Mouse (Mus musculus) neural tube, embryonic 15.5 days (tissue): Measurements from ENCODE around the gene Gnmt. TPM values are rescaled to one million over a fixed set of nuclear protein-coding genes. Genes with fewer than 3 reads are reported as not detected.

Source experiments
- ATAC-seq: fragments of 200-750 bp; cut with Nextera tagmentation; 2 replicates; pipeline ENCODE4 v1.8.0; 2017; ENCODE audit warnings: mild to moderate bottlenecking, moderate TSS enrichment, moderate library complexity; ENCODE audit not compliant: low FRiP score
- H3K27ac ChIP-seq: fragments of 300-500 bp; sonication (generic); replicated peaks from 2 replicates; pipeline ENCODE4 v1.5.1; 2015; ENCODE audit warnings: mild to moderate bottlenecking, inconsistent platforms
- H3K27me3 ChIP-seq: fragments of 300-500 bp; sonication (generic); replicated peaks from 2 replicates; pipeline ENCODE4 v1.6.1; 2015; ENCODE audit warnings: inconsistent platforms
- H3K36me3 ChIP-seq: fragments of 300-500 bp; sonication (generic); 2 replicates; pipeline ENCODE4 v1.6.1; 2015; ENCODE audit warnings: inconsistent platforms
- H3K4me1 ChIP-seq: fragments of 300-500 bp; sonication (generic); 2 replicates; pipeline ENCODE4 v1.6.1; 2015; ENCODE audit warnings: inconsistent platforms
- H3K4me2 ChIP-seq: fragments of 300-500 bp; sonication (generic); 2 replicates; pipeline ENCODE4 v1.6.1; 2015; ENCODE audit warnings: inconsistent platforms, mild to moderate bottlenecking, moderate library complexity
- H3K4me3 ChIP-seq: fragments of 300-500 bp; sonication (generic); replicated peaks from 2 replicates; pipeline ENCODE4 v1.5.1; 2015; ENCODE audit warnings: mild to moderate bottlenecking, inconsistent platforms
- H3K9ac ChIP-seq: fragments of 300-500 bp; sonication (generic); replicated peaks from 2 replicates; pipeline ENCODE4 v1.6.1; 2015; ENCODE audit warnings: mild to moderate bottlenecking, inconsistent platforms
- H3K9me3 ChIP-seq: fragments of 300-500 bp; sonication (generic); replicated peaks from 2 replicates; pipeline ENCODE4 v1.6.1; 2016; ENCODE audit warnings: inconsistent platforms
- WGBS: fragments of 180-500 bp; shearing (Covaris S2); methylation state at CpG from one replicate; pipeline ENCODE4 v1.1.7; 2015; ENCODE audit warnings: mixed read lengths; 5-methylcytosine and 5-hydroxymethylcytosine counted together
- polyA plus RNA-seq: library from polyadenylated mRNA; unstranded; fragments of >200 nt; fragmentation: Nextera tagmentation; extraction: Ambion mirVana; gene quantifications from 2 replicates; pipeline ENCODE4 v1.2.1, GENCODE M21; 2015

The Gnmt gene
- polyA plus RNA-seq, 1 experiment from 2014 or later: 1.7 TPM

DNA sequence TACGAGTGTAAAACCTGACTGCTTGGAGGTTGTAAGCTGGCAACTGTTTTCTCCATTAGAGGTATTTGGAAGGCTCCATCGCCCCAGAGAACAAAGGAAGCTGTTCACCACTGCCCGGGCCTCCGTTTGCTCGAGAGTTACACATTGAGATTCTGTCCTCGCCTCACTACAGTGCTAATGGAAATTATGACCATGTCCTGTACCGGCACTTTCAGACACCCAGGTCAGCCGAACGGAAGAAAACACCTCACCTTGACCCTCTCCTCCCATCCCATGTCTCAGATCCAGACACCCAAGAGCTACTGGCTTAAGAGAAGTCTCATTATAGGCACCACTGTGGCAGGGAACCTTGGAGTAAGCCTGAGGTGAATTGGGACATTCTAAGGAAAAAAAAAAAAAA is 15.1 kb downstream of the Gnmt start:
- no peaks in the 10 kb centered on the region for H3K27me3 ChIP-seq
- ATAC-seq: no peak
- no peaks in the 10 kb centered on the region for H3K9me3 ChIP-seq
- no peak overlapping the region for H3K4me2 ChIP-seq
- H3K9ac ChIP-seq: no peak overlapping the region
- peaks cover 35% of the 10 kb centered on the region for H3K36me3 ChIP-seq
- H3K27ac ChIP-seq: no peak overlapping the region
- H3K4me3 ChIP-seq: no peak overlapping the region
- WGBS: 89% methylated on average over 9 of the region's 9 CpGs
- peaks cover 23% of the 10 kb centered on the region for H3K4me1 ChIP-seq

DNA sequence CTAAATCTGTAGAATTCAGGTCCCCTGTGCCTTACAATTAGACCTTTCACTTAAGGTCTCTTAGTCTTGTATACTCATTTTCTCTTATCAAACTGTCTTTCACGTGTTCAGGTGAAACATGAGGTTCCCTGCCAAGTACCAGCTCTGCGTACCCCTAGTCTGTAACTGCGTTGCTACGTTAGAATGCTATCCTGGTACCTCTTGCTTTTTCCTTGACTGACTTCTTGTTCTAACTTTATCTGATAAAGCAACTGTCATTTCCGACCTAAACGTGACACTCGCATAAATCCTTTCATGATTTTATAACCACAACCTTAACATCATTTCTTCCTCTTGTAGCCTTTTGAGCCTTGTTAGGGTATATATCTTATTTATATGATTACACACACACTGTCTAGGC is 16.5 kb downstream of the Gnmt start:
- Histone ChIP-seq H3K9ac (peak overlapping the region; percentile 76), H3K27ac (no peak overlapping the region), H3K36me3 (peaks cover 35% of the 10 kb centered on the region), H3K4me2 (peak overlapping the region; percentile 86), H3K27me3 (no peaks in the 10 kb centered on the region), H3K4me3 (peak overlapping the region; percentile 67), H3K9me3 (no peaks in the 10 kb centered on the region), H3K4me1 (peaks cover 23% of the 10 kb centered on the region)
- no peak for ATAC-seq
- 81% methylated on average over 7 of the region's 7 CpGs for WGBS

DNA sequence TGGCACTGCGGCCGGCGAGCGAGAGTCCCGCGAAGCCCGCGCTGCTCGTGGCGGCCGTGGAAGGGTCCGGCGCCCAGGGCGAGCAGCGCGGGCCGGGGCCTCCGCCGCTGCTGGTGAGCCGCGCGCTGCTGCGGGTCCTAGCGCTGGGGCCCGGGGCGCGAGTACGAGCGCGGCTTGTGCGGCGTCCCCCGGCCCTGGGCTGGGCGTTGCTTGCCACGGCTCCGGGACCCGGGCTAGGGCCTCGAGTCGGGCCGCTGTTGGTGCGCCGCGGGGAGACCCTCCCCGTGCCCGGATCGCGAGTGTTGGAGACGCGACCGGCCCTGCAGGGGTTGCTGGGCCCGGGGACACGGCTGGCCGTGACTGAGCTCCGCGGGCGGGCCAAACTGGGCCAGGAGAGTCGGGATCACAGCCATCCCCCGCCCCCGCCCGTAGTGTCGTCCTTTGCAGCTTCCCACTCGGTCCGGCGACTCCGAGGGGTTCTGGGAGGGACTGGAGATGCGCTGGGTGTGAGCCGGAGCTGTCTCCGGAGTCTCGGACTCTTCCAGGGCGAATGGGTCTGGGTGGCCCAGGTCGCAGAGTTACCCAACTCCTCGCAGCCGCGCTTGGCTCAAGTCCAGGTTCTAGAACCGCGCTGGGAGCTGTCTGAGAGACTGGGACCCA is 17.2 kb downstream of the Gnmt start:
- ATAC-seq: peak; percentile 46

DNA sequence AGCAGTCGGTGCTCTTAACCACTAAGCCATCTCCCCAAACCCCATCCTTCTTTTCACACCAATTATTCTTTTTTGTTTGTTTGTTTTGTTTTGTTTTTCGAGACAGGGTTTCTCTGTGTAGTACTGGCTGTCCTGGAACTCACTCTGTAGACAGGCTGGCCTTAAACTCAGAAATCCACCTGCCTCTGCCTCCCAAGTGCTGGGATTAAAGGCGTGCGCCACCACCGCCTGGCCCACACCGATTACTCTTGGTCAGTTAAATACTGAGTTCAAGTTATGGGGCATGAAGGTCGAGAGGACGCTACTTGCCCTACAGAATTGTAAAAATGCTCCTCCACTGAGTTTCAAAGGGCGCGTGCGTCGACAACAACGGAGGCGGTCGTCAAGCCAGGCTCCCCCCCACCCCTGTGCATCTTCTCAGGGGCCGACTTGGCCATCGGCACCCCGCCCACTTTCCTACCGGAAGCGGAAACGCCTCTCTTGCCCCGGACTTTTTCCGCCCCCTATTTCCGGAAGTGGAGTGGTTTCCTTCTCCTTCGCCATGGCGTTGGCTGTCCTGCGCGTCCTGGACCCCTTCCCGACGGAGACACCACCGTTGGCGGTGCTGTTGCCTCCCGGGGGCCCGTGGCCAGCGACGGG is 17.9 kb downstream of the Gnmt start, which contains the start of gene Pex6:
Pex6 (plus strand) TSS at position 505 of the 639 bp plus-strand sequence.
- peak; percentile 92 for ATAC-seq
- H3K4me3 ChIP-seq: peak within 1 kb of the TSS; percentile 67
- peaks cover 24% of the 10 kb centered on the region for H3K36me3 ChIP-seq
- peaks cover 27% of the 10 kb centered on the region for H3K4me1 ChIP-seq
- 7% methylated on average over 36 of the region's 36 CpGs for WGBS
- no peaks in the 10 kb centered on the region for H3K27me3 ChIP-seq
- peak within 1 kb of the TSS; percentile 84 for H3K27ac ChIP-seq
- H3K4me2 ChIP-seq: peak within 1 kb of the TSS; percentile 86
- H3K9ac ChIP-seq: peak within 1 kb of the TSS; percentile 76
- H3K9me3 ChIP-seq: no peaks in the 10 kb centered on the region

More for the DNA sequence above, 17.2 kb downstream of the Gnmt start:
- Histone ChIP-seq H3K27ac (peak overlapping the region; percentile 84), H3K36me3 (peaks cover 30% of the 10 kb centered on the region), H3K27me3 (no peaks in the 10 kb centered on the region), H3K9ac (peak overlapping the region; percentile 76), H3K4me2 (peak overlapping the region; percentile 86), H3K4me1 (peaks cover 23% of the 10 kb centered on the region), H3K4me3 (peak overlapping the region; percentile 67), H3K9me3 (no peaks in the 10 kb centered on the region)
- WGBS: under 1% methylated on average over 76 of the region's 76 CpGs

DNA sequence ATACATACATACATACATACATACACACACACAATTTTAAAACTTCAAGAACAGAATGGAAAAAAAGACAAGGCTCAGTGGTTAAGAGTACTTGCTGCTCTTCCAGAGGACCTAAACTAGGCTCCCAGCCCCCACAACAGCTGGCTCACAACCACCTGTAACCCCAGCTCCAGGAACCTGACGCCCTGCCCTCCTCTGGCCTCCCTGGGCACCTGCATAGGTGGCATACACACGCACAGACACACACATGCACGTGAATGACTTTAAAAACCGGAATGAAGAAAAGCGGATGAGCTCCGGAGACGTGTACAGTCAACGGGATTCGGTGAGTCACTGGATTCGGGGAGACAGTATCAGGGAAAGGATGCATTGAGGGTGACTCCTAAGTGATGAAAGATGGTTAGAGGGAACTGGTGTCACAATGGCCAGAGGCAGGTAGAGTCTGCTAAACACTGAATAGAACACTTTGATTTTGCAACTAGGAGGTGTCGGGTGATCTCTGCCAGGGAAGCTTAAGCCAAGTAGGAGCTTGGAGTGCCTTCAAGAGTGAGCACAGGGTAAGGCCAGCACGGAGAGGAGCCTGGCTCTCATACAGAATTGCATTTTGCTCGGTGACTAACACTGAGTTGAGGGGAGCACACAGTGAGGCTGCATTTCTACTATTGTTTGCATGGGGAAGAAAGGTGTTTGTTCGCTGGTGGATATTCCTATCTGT is 22.4 kb downstream of the Gnmt start:
- Histone ChIP-seq H3K9me3 (no peaks in the 10 kb centered on the region), H3K9ac (no peak overlapping the region), H3K36me3 (no peaks in the 10 kb centered on the region), H3K27ac (no peak overlapping the region), H3K4me3 (no peak overlapping the region), H3K27me3 (no peaks in the 10 kb centered on the region), H3K4me2 (no peak overlapping the region), H3K4me1 (peaks cover 46% of the 10 kb centered on the region)
- no peak for ATAC-seq
- WGBS: 93% methylated on average over 14 of the region's 14 CpGs

DNA sequence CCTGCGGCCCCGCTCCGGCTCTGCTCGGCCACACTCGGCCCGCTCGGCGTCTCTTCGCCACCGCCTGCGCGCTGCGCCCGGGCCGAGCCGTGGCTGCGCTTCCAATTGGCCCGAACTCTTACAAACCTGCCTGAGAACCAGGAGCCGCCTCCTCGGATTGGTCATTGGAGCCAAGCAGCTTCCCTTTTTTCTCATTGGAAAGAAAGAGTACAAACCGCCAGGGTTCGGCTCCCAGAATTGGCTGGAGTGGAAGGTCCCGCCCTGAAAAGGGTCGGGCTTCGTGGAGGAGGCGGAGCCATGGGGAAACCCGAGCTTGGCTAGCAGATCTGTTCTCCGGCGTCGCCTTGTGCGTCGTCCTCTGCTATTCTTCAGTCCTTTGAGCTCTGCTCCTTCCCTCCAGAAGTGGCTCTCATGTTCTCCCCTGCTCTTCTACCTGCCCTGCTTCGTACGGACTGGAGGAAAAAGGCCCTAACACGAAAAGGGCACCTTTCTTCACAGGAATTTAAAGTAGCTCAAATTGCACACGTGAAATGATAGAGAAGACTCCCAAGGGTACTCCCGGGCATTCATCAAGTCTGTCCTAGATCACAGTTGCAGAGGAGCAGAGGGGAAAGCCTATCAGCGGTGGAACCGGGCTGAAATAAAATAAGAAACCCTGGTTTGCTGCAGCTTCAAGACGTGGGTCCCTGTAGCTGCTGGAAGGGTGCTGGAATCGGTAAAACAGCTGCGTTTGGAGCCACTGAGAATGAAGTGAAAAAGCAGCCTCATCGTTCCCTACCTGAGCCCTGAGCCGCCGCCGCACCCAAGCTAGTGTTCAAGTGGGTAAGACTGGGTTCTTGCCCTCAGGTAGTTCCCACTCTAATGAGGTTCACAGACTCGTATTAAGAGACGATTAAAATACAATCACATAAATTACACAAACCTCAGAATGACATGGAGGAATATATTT is 23.8 kb downstream of the Gnmt start, which contains the start of gene Ppp2r5d:
Ppp2r5d (minus strand) TSS at position 225 of the 949 bp plus-strand sequence.
- no peaks in the 10 kb centered on the region for H3K9me3 ChIP-seq
- peak within 1 kb of the TSS; percentile 88 for H3K4me2 ChIP-seq
- WGBS: under 1% methylated on average over 48 of the region's 48 CpGs
- H3K27ac ChIP-seq: peak within 1 kb of the TSS; percentile 95
- H3K4me3 ChIP-seq: peak within 1 kb of the TSS; percentile 98
- peak; percentile 96 for ATAC-seq
- H3K9ac ChIP-seq: peak within 1 kb of the TSS; percentile 95
- no peaks in the 10 kb centered on the region for H3K36me3 ChIP-seq
- peaks cover 49% of the 10 kb centered on the region for H3K4me1 ChIP-seq
- no peaks in the 10 kb centered on the region for H3K27me3 ChIP-seq

DNA sequence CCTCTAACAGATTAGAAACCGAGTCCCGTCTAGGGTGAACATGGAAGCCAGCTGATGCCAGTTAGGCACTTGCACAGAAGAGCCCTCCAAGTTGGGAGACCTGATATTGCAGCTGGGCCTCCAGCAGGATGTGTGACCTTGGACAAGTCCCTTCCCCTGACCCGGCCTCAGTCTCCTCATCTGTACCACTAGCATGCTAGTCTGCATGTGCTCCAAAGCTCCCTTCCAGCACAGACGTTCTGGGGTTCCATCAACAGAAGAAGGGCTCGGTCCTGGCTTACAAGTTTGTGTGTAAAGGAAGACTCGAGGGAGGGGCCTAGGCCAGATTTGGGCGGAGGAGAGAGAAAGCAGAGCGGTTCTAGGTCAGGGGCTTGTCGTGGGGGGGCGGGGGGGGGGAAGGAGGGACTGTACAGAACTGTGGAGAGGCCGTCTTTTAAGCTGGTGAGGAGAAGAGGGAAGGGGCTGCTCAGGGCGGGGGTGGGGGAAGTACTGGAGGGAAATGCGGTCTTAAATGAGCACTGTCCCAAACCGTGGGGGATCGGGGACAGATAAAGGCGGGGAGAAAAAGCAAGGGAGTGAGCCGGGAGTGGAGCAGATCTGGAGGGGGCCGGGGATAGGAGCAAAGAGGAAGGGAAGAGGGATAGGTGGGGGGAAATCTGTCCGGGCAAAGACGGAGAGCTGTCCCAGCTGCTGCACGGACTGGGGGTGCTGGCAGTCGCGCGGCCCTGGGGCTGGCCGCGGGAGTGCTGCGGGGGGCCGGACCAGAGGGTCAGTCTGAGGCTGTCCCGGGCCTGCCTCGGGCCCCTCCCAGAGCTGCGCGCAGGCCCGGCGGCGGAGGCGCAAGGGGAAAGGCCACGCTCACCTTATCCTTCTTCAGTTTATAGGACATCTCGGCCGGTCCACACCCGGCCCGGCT is 24.7 kb downstream of the Gnmt start:
- Histone ChIP-seq H3K36me3 (no peaks in the 10 kb centered on the region), H3K4me3 (peak overlapping the region; percentile 98), H3K9me3 (no peaks in the 10 kb centered on the region), H3K27me3 (no peaks in the 10 kb centered on the region), H3K4me1 (peaks cover 49% of the 10 kb centered on the region), H3K4me2 (peak overlapping the region; percentile 88), H3K9ac (peak overlapping the region; percentile 95), H3K27ac (peak overlapping the region; percentile 95)
- 7% methylated on average over 35 of the region's 41 CpGs for WGBS
- peak; percentile 58 for ATAC-seq

DNA sequence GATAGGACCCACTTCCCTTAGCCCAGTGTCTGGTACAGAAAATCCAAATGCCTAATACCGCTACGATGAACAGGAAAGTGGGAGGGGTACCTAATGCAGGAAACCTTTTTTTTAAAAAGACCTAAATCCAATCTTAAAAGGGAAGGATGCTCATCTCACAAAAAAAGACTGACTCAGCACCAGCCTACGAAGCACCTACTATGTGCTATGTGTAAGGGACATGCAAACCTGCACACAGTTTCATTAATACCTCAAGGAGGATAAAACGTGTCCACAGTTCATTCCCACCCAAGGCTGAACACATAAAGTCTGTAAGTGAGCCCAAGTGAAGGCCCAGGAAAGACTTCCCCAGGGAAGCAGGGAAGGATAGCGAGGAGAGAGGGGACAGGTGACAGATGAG is 26.5 kb downstream of the Gnmt start:
- Histone ChIP-seq H3K4me2 (peak overlapping the region; percentile 88), H3K4me3 (no peak overlapping the region)
- no peak for ATAC-seq

DNA sequence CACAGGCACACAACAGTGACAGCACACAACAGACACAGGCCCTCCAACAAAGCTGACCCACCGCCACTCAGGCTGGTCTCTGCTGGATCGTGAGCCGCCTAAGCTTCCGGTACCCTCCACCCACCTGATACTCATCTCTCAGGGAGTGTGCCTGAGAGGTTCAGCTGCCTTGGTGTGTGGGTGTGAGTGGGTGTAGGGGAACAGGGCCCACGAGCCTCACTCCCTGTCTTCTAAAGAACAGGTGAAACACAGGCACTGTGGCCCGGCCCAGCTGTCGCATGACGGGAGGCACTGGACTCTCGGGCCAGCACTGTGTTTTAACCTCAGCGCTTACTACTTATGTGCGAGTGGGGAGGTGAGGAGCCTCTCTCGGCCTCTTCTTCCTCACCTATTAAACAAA is 26.9 kb downstream of the Gnmt start:
- Histone ChIP-seq H3K9me3 (no peaks in the 10 kb centered on the region), H3K27me3 (no peaks in the 10 kb centered on the region), H3K4me2 (peak overlapping the region; percentile 88), H3K4me3 (no peak overlapping the region), H3K27ac (0 out of 2 replicates have a peak overlapping the region, but pooled peaks have one; percentile 60), H3K4me1 (peaks cover 49% of the 10 kb centered on the region), H3K36me3 (peaks cover 7% of the 10 kb centered on the region), H3K9ac (0 out of 2 replicates have a peak overlapping the region, but pooled peaks have one; percentile 2)
- WGBS: 90% methylated on average over 12 of the region's 12 CpGs
- ATAC-seq: no peak

More for the DNA sequence above, 26.5 kb downstream of the Gnmt start:
- WGBS: 84% methylated on average over 5 of the region's 5 CpGs
- H3K9ac ChIP-seq: no peak overlapping the region
- H3K27ac ChIP-seq: no peak overlapping the region
- H3K4me1 ChIP-seq: peaks cover 49% of the 10 kb centered on the region
- H3K9me3 ChIP-seq: no peaks in the 10 kb centered on the region
- H3K36me3 ChIP-seq: peaks cover 7% of the 10 kb centered on the region
- no peaks in the 10 kb centered on the region for H3K27me3 ChIP-seq

DNA sequence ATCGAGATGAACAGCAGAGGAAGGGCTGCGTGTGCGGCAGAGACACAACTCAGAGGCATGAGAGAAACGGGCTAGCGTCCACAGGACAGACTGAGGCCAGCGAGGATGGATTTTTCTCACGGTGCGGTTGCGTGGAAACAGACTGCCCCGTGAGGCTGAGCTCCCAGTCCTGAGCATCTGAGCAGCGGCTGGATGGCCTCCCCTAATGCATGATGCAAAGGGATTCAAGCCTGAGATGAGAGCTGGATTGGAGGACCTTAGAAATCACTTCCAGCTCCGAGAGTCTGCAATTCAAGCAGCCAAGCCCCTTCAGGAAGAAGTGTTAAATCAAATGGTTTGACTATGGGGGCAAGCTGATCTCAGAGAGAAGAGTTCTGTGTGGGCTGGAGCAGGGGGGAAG is 27.5 kb downstream of the Gnmt start:
- H3K36me3 ChIP-seq: peaks cover 7% of the 10 kb centered on the region
- no peaks in the 10 kb centered on the region for H3K27me3 ChIP-seq
- peak overlapping the region; percentile 88 for H3K4me2 ChIP-seq
- 75% methylated on average over 12 of the region's 12 CpGs for WGBS
- H3K9ac ChIP-seq: 0 out of 2 replicates have a peak overlapping the region, but pooled peaks have one; percentile 2
- peak overlapping the region; percentile 41 for H3K27ac ChIP-seq
- H3K4me1 ChIP-seq: peaks cover 48% of the 10 kb centered on the region
- H3K4me3 ChIP-seq: no peak overlapping the region
- ATAC-seq: no peak
- H3K9me3 ChIP-seq: no peaks in the 10 kb centered on the region
